Mouse (Mus musculus): ENCODE results near the gene Sim2.

DNA sequence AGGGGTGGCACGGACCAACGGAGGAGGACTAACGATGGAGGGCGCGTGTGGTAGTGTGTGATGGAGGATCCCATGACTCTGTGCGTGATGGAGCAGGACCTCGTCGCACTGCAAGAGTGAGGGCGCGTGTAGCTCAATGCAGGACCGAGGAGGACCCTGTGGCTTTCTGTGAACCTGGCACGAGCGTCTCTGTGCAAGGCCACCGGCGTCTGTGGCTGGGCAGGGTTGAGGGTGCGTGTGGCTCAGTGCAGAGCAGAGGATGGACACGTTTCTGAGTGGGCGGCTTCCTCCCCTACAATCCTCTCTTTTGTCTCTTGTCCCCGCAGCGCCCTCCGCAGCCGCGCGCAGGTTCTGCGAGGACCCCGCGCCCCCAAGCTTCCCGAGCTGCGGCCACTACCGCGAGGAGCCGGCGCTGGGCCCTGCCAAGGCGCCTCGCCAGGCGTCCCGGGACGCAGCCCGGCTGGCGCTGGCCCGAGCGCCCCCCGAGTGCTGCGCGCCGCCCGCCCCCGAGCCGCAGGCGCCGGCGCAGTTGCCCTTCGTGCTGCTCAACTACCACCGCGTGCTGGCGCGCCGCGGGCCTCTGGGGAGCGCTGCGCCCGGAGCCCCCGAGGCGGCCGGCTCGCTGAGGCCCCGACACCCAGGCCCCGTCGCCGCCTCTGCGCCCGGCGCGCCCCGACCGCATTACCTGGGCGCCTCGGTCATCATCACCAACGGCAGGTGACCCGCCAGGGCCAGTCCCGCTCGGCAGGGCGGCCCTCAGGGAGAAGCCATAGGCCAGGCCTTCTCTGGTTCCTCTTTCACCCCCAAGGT lies 40.6 kb downstream of the Sim2 start:
- TF ChIP-seq POLR2A (IDR thresholded peaks at IDR 0.05; ENCODE audit: insufficient read depth, low read length) (no peak), EP300 (IDR thresholded peaks at IDR 0.05; ENCODE audit: insufficient read depth, low read depth, low read length) (no peak), CTCF (IDR thresholded peaks at IDR 0.05; ENCODE audit: low read depth, low read length) (no peak)
